Mouse (Mus musculus): Measurements from ENCODE around the gene Gm8439.

GRCm38 (mm10) chr4:120571070-120571464, 17.5 kb upstream of the Gm8439 start:
- TF ChIP-seq GATA1 (IDR thresholded peaks at IDR 0.05; ENCODE audit: borderline replicate concordance, low read length) (no peak), FLI1 (IDR thresholded peaks at IDR 0.05; ENCODE audit: low read length) (no peak)
